Mouse (Mus musculus) common myeloid progenitor, adult 5-6 weeks (primary cell): ENCODE data around the gene Ranbp9. TPM values are rescaled to one million over a fixed set of nuclear protein-coding genes. Genes with fewer than 3 reads are reported as not detected.

Experiments used
- ATAC-seq: replicated peaks from 2 replicates; pipeline ENCODE4 v1.8.0; 2016; ENCODE audit warnings: low read depth, mild to moderate bottlenecking, moderate TSS enrichment, inconsistent platforms; ENCODE audit not compliant: poor library complexity, severe bottlenecking
- total RNA-seq: library from RNA; stranded (forward); fragments of 200-1000, 187-1606 nt; gene quantifications from 2 replicates; pipeline ENCODE4 v1.2.3, GENCODE M21; 2017

Ranbp9 gene
- total RNA-seq, 1 experiment from 2014 or later = 76.8 TPM

GRCm38 (mm10) chr13:43457161-43457560, 23.9 kb downstream of the Ranbp9 start:
- no peak for ATAC-seq

GRCm38 (mm10) chr13:43454431-43454830, 26.7 kb downstream of the Ranbp9 start:
- no peak for ATAC-seq

GRCm38 (mm10) chr13:43452843-43453605, 28.1 kb downstream of the Ranbp9 start:
- peak; percentile 57 for ATAC-seq

GRCm38 (mm10) chr13:43452177-43452576, 28.9 kb downstream of the Ranbp9 start:
- no peak for ATAC-seq

GRCm38 (mm10) chr13:43450686-43451085, 30.4 kb downstream of the Ranbp9 start:
- no peak for ATAC-seq

- ATAC-seq = no peak
Measured at GRCm38 (mm10) chr13:43447721-43448120, 33.4 kb downstream of the Ranbp9 start.

GRCm38 (mm10) chr13:43445754-43446153, 35.3 kb downstream of the Ranbp9 start:
- ATAC-seq = no peak

- no peak for ATAC-seq
Measured at GRCm38 (mm10) chr13:43444717-43445116, 36.4 kb downstream of the Ranbp9 start.

- no peak for ATAC-seq
Measured at GRCm38 (mm10) chr13:43443706-43444105, 37.4 kb downstream of the Ranbp9 start.

- no peak for ATAC-seq
Measured at GRCm38 (mm10) chr13:43442551-43442950, 38.5 kb downstream of the Ranbp9 start.

GRCm38 (mm10) chr13:43440376-43440775, 40.7 kb downstream of the Ranbp9 start:
- ATAC-seq = peak; percentile 54

GRCm38 (mm10) chr13:43433395-43433794, 47.7 kb downstream of the Ranbp9 start:
- no peak for ATAC-seq

GRCm38 (mm10) chr13:43428436-43428835, 52.6 kb downstream of the Ranbp9 start:
- ATAC-seq = no peak

GRCm38 (mm10) chr13:43415249-43415648, 65.8 kb downstream of the Ranbp9 start:
- no peak for ATAC-seq

- ATAC-seq = no peak
Measured at GRCm38 (mm10) chr13:43413611-43414010, 67.5 kb downstream of the Ranbp9 start.

GRCm38 (mm10) chr13:43412311-43412710, 68.8 kb downstream of the Ranbp9 start:
- no peak for ATAC-seq

GRCm38 (mm10) chr13:43399576-43399975, 81.5 kb downstream of the Ranbp9 start:
- ATAC-seq = 0 out of 2 replicates have a peak, but pooled peaks have one; percentile 31

GRCm38 (mm10) chr13:43398297-43399080, 82.6 kb downstream of the Ranbp9 start, which contains the start of gene Nol7:
Nol7 (plus strand) TSS chr13:43398390.
- ATAC-seq = peak; percentile 93

GRCm38 (mm10) chr13:43397700-43398296, 83.3 kb downstream of the Ranbp9 start:
- no peak for ATAC-seq

GRCm38 (mm10) chr13:43385321-43385720, 95.8 kb downstream of the Ranbp9 start:
- no peak for ATAC-seq

GRCm38 (mm10) chr13:43379989-43380388, 101.1 kb downstream of the Ranbp9 start:
- ATAC-seq = no peak
